Mouse (Mus musculus): ENCODE data around the gene Scg2.

Scg2 gene

DNA sequence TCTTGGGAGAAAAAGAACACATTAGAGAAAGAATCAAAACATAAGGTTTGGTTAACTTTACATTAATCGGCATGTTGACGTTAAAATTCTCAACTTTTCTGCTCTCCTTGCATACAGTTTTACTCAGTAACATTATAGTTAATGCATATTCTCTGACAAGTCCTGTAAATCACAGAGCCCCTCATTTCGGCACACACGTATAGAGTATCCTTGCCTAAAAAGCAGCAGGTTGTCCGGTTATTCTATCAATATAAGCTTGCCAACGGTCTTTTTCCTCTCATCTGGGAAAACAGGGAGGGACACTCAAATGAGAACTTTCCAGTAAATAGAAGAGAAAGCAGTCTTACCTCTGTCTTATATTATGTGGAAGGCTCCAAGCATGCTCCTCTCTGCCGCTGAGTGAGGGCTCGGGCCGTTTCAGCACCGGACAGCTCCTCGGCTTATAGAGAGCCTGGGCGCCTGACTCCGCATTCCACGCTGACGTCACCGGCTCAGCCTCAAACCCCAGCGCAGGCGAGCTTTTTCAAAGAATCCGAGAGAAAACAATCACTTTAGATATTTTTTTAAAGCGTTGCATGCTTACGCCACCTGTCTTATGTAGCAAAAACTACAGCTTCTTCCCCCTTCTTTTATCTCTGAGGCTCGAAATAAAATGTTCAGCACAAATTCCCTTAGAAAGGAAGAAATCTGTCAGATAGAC is at the start of gene Scg2:
TSS of gene Scg2 (minus strand) at position 512 of the 700 bp plus-strand sequence.
- peak; percentile 92 for DNase-seq (ENCODE audit: low spot score)

DNA sequence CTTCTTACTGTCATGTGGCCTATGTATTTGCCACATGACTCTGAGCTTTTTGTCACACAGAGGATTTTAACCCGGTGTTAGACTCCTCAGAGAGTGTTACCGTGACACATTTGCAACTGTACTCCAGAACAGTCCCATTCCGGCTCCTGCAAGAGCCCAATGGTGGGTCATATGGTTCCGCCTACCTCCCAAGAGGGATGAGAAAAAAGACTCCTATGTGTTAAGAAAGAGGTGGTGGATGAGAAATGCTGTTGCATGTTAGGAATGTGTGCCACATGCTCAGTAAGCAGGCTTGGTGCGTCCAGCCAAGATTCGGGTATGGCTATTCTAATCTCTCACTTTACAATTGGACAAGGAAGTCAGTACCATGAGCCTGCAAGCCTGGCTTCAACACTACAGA is 45.6 kb upstream of the Scg2 start:
- DNase-seq (ENCODE audit: low spot score): no peak

DNA sequence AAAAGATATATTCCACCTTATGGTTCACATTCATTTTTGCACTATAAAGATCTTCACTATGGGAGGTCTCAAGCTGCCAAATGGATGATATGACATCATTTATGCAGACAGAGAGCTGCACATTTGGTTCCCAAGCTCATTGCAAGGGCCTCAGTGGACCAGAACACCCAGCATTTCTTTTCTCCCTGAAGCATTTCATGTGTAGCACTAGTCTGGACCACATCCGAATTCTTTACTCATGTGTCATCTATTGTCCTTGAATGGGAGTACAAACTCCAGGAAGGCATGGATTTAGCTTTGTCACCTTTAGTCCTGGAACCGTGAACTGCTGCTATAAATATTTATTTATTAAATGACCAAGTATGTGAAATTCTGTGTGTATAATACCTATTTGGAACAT is 30.9 kb upstream of the Scg2 start:
- no peak for DNase-seq (ENCODE audit: low spot score)

DNA sequence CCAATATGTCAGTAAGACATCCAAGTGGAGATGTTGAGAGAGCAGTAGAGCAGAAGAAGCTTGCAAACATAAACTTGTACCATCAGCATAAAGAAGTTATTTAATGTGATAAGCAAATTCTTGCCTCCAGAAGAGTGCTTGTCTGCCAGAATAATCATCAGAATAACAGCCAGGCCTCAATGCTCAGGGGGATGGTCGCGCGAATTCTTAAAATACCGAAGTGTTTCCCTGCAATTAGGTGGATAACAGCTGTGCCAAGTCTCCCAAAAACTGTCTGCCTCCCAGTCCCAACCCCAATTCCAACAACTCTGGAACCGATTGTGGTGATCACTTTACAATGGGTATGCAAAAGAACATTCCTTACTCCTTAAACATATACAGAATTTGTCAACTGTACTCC is 30.0 kb upstream of the Scg2 start:
- DNase-seq (ENCODE audit: low spot score): no peak

DNA sequence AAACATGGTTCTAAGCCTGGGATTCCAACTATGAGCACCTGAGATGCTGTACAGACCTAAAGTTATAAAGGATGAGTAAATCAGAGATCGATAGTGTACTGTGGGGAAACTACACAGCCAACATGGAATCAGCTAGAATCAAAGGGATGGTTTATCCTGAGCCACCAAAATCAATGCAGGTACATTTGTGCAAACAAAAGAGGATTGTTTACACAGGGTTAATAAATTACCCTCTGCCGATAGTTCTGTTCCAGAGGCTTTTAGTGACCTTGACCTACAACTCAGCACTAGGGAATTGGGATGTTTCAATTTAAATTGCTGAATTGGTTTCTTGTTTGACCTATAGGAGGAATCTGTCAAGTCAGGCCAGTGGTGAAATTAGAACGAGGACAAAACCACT is 26.7 kb upstream of the Scg2 start:
- no peak for DNase-seq (ENCODE audit: low spot score)

DNA sequence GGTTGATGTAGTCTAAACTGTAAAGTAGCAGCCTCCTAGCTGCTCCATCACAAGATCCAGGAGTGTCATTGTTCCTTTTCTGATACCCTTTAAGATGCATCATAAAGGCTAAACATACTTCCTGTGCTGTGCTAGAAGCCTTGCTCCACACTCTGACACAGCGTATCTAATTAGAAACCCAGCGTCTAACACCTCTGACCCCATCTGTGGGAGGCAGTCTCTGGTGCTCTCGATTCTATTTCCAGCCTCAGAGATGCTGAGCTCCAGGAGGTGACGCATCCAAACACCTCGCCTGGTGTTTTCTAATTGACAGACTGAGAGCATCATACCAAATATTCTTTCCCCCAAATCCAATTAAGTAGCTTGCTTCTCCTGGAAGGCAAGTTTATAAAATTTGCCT is 18.6 kb upstream of the Scg2 start:
- DNase-seq (ENCODE audit: low spot score): no peak

DNA sequence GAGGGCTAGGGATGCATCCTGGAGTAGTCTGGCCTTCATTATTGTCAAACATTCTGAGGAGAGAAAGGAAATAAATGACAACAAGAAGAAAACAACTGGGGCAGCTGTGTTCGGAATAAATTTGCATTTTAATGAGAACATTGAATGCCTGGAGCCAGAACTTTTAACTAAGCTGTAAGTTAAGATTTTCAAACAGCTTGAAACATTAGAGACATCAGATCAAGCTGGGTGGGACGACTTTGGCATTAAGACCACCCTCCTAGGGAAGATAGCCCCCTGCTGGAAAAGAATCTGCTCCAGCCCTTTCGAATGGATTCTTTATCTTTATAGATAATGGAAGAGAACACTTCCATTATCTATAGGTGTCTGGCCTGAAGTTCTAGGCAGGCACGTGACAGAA is 14.2 kb upstream of the Scg2 start:
- DNase-seq (ENCODE audit: low spot score): no peak

DNA sequence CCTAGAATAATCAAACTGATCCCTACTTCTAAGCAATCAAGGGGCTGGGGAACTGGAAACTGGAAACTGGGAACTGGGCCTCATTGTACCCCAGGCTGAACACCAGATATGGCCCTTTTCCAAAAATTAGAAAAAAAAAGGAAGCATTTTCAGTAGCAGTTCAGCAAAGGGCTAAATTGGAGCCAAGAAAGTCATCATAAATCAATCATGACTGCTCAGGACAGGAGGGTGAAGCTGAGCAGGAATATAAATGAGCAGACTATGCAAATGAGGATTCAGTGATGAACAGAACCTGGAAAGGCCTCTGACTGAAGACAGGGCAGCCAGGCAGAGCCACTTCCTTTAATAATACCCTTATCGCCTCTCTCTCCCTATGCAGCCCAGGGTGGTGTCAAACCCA is 12.4 kb upstream of the Scg2 start:
- DNase-seq (ENCODE audit: low spot score): no peak

DNA sequence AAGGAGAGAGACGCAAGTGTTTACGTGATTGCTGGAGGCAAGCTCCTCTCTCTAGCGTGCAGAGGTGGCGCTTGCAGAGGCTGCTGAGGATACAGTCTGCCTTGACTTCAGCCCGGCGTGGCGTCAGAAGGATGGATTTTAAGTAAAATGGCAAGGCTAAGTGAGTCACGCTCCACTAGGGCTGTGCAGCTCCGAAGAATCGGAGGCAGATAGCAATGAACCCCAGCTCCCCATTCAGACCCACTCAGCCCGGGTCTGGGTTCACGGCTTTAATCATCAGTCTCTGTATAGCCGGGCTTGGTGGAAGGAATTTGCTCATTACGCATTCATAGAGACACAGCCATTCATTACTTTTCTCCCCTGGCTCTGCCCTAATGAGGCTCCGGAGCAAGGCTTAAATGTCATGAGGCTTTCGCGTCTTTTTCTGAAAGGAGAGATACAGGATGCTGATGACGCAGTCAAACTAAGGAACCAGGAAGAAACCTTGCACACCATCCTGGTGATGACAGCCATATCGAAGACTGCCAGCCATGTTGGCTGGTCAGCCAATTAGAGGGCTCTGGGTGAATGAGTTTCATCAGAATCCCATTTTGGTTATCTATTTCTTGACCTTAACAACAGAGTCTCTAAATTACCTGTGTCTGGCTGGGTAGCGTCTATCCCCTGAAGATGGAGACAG is 10.6 kb upstream of the Scg2 start:
- peak; percentile 63 for DNase-seq (ENCODE audit: low spot score)

DNA sequence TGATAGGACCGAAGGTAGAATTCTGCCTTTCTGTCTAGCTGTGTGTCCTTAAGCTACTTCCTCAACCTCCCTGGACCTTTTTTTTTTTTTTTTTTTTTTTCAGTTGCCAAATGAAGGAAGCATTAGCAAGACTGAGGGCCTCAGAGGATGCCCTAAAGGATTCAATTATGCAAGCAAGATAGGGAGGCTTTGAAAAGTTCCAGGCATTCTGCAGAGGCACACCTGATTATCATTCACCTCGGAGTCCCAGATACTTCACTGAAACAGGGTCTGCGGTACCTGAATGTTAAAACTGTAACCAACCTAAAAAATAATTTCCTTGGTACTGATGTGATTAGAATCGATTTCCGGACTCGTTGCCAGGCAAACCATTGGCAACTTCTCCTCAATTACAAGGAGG is 10.0 kb upstream of the Scg2 start:
- no peak for DNase-seq (ENCODE audit: low spot score)

DNA sequence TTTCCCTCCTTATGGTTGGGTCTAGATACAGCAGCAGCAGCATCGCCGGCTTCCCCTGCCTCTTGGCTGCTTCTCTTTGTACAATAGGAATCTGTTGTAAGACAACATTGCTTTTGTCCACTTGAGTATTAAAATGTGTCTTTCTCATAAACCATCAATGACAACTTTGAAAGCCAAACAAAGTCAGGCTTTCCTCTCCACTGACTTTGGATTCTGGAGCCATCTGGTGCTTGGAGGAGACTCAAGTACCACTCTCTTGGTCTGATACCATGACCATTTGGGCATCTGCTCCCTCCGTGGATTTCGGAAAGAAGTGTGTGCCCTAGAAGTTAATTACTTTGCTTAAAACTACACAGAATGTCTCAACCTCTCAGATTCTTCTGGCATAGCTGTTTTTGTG is 5.7 kb upstream of the Scg2 start:
- DNase-seq (ENCODE audit: low spot score): no peak

DNA sequence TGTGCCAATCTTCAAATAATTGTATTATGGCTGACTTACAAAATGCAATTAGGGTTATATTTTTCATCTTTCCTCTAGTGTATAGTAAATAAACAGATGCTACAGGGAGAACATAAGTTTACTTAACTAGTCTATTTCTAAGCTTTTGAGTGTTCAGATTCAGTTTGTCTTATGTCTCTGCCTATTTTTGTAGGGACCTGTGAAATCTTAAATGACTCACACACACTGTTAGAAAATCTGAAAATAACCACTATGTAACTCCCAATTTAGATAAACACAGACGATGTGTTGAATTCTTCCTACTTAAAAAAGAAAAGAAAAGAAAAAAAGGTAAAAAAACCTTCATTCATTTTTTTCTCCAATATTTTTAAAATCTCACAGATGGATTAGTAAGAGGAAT is 2.2 kb downstream of the Scg2 start:
- no peak for DNase-seq (ENCODE audit: low spot score)

DNA sequence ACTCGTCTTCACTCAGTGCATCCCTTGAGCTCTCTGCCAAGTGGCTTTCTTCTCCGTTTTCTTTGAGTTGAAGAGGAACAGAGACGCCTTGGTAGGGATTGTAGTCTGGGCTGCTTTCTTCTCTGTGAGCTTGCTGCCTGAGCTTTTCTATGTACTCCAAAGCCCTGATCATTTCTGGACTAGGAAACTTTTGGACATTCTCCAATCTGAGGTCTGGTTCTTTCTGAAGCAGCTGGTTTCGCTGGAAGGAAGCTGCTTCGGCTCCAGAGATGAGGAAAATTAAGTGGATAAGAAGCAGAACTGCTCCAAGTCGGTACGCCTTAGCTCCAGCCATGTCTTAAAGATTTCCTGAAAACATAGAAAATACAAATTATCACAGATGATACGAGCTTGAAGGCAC is 3.2 kb downstream of the Scg2 start:
- DNase-seq (ENCODE audit: low spot score): no peak

DNA sequence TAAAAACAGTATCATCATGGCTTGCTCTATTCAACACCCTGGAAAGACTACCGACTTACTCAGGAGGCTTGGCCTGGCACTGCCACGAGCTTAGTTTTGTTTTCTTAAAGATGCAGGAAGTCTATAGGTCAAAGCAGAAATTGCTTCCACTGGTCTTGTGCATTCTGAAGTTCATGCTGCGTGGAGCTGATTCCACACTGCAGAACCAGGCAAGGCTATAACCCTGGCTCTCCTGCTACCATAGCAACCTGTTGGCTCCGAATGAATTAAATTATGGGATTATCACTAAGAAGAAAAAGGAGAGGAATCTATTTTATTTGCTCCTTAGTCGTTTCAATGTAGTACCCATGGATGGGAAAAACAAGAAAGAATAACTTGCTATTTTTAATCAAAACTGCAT is 10.9 kb downstream of the Scg2 start:
- no peak for DNase-seq (ENCODE audit: low spot score)

DNA sequence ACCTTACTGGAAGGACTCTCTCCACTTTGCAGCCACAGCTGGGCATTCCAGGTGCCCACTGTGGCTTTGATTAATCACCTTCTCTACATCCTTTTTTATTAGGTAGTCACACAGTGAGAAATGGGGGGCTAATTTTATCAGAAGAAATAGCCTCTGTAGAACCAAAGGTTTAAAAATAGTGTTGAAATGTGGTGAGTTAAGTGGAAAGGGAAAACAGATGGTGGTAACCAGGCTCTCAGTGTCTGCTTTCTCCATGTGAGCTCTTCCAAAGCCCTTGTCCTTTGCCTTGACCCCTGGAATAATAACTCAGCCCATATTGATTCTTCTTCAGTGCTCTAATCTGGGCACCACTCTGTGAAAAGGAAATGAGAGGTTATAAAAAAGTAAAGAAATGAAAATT is 24.4 kb downstream of the Scg2 start:
- DNase-seq (ENCODE audit: low spot score): no peak

DNA sequence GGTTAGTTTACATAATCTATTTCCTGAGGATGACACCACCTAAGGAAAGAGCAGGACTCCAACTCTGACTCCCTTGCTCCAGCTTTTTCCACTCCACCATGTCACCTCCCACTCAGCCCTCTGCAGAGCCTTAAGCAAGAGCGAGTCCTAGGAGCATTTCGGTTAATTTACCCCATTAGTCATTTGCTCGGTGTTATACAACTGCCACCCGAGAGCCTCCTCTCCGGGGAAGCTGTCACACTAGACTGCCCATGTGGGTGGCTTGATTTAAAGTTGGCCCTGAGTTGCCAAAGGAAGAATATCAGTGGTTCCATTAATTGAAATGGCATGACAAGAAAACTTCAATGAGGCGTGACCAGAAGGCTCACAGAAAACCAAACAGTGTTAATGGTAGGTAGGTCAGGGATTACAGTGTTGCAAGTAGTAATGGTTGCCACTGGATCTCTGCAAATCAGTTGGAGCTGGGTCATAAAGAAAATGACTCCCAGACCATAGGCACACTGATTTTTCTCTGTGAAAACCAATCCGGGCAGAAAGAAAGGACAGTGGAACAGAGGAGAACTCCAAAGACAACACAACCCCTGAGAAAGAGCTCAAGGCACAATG is 33.5 kb downstream of the Scg2 start:
- peak; percentile 34 for DNase-seq (ENCODE audit: low spot score)

DNA sequence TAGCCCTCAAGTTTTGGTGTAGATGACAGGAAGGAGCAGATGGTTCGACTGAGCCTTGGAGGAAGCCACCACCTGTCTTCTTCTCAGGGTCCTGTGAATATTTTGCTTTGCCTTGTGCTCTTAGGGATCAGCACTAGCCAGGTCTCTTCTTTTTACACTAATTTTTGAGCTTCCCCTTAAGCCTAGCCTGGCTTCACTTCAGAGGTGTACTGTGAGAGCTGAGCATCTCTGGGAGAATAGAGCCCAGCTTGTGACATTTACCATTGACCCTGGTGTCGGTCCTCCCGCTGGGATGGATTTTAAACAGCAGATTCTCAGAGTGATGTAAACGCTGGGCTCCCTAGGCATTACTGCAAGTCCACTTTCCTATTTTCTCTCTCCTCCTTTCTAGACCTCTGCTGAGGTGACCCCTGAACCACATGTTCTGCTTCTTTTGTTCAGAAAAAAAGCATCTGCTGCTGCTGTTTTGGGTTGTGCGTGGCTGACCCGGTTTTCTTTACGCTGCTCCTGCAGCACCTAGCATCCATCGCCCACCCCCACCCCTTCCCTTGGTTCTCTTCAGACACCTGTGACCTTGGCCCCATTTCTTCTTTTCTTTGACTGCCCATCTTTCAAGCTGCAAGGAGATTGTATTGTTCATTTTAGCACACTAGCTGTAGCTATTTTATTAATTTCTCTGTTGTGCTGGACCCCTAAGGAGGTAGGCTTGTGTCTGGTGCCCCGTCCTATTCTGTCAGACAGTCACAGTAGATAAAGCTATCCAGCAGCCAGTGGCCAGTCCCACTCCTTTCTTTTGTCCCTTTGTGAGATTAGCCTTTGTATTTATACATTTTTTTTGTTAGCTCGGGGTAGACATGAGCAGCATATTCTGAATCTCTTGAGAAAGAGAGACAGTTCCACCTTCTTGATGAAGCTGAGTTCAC is 38.6 kb downstream of the Scg2 start:
- DNase-seq (ENCODE audit: low spot score): peak; percentile 30

DNA sequence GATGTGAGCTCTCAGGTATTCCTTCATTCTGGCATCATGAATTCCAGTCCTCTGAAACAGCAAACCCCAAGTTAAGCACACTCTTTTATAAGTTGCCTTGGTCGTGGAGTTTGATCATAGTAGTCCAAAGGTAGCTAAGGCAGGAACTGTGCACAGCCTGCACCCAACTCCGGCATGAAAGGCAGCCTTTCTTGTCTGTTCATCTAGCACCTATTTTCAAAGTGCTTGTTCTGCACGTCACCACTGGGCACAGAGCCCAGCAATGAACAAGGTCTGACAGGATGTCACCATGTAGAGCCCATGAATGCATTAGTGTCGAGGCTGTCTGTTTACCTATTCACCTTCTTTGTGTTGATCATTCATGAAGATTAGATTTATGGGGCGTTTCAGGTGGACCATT is 39.6 kb downstream of the Scg2 start:
- no peak for DNase-seq (ENCODE audit: low spot score)
